Mouse (Mus musculus) urinary bladder, postnatal 4 days (tissue): ENCODE measurements around the gene Gm10181.
"Not testable (repeated sequence)": the region's sequence is repeated elsewhere in the genome, so short reads cannot be mapped to it uniquely, and the experiment has no call there.

Experiments used
- DNase-seq, 2 experiments: peaks; one replicate each; pipeline ENCODE4 v3.0.0; 2021 to 2022; ENCODE audit warnings: low spot score in 2 of 2

Gm10181 gene

GRCm38 (mm10) chr9:25089122-25089521, at the start of gene Gm10181:
TSS of gene Gm10181 (plus strand) at chr9:25089422.
- no peak for DNase-seq

GRCm38 (mm10) chr9:25041665-25042064, 47.6 kb upstream of the Gm10181 start:
- DNase-seq: no peak

- DNase-seq: no peak
These were observed 46.8 kb upstream of the Gm10181 start for GRCm38 (mm10) chr9:25042162-25043111.

- no peak for DNase-seq
These were observed 44.9 kb upstream of the Gm10181 start for GRCm38 (mm10) chr9:25044325-25044724.

GRCm38 (mm10) chr9:25048289-25048688, 40.9 kb upstream of the Gm10181 start:
- no peak for DNase-seq

- no peak for DNase-seq
These were observed 40.3 kb upstream of the Gm10181 start for GRCm38 (mm10) chr9:25048940-25049339.

- DNase-seq: no peak
These were observed 37.3 kb upstream of the Gm10181 start for GRCm38 (mm10) chr9:25051901-25052300.

GRCm38 (mm10) chr9:25055650-25056376, 33.4 kb upstream of the Gm10181 start:
- no peak for DNase-seq

GRCm38 (mm10) chr9:25058726-25059125, 30.5 kb upstream of the Gm10181 start:
- DNase-seq: no peak

- DNase-seq: no peak
These were observed 16.6 kb upstream of the Gm10181 start for GRCm38 (mm10) chr9:25072666-25073065.

- no peak for DNase-seq
These were observed 13.2 kb upstream of the Gm10181 start for GRCm38 (mm10) chr9:25075977-25076376.

- no peak for DNase-seq
These were observed 12.7 kb upstream of the Gm10181 start for GRCm38 (mm10) chr9:25076505-25076904.

GRCm38 (mm10) chr9:25090853-25091252, 1.6 kb downstream of the Gm10181 start:
- DNase-seq: no peak

- DNase-seq: no peak
These were observed 13.7 kb downstream of the Gm10181 start for GRCm38 (mm10) chr9:25102881-25103280.

GRCm38 (mm10) chr9:25104638-25105037, 15.4 kb downstream of the Gm10181 start:
- no peak for DNase-seq

- not testable (repeated sequence) for DNase-seq
These were observed 34.4 kb downstream of the Gm10181 start for GRCm38 (mm10) chr9:25123590-25123989.

GRCm38 (mm10) chr9:25124048-25124447, 34.8 kb downstream of the Gm10181 start:
- DNase-seq: no peak

- DNase-seq: no peak
These were observed 43.0 kb downstream of the Gm10181 start for GRCm38 (mm10) chr9:25132253-25132652.

- DNase-seq: no peak
These were observed 43.7 kb downstream of the Gm10181 start for GRCm38 (mm10) chr9:25132920-25133319.

- DNase-seq: no peak
These were observed 49.7 kb downstream of the Gm10181 start for GRCm38 (mm10) chr9:25138900-25139299.
